Mouse (Mus musculus) ES-Bruce4 (cell line): ENCODE results near the gene Atraid.

Experiments used
- CTCF ChIP-seq: IDR thresholded peaks from one replicate; pipeline ENCODE4 v1.8.1; 2011; ENCODE audit warnings: low read depth, low read length
- EP300 ChIP-seq: IDR thresholded peaks from 2 replicates; pipeline ENCODE4 v1.6.1; 2011; ENCODE audit warnings: low read depth, low read length; ENCODE audit not compliant: insufficient read depth
- POLR2A ChIP-seq: IDR thresholded peaks from one replicate; pipeline ENCODE4 v1.8.1; 2011; ENCODE audit warnings: low read length; ENCODE audit not compliant: insufficient read depth

- TF ChIP-seq POLR2A (no peak), CTCF (no peak), EP300 (no peak)
Observed at GRCm38 (mm10) chr5:31087131-31087530, 39.0 kb downstream of the Atraid start.
